10 mouse cellular contexts compared by ENCODE assay signal in genomic region chr11:60088947-60089346, GRCm38 (mm10). TPM values are rescaled to one million over a fixed set of nuclear protein-coding genes. Genes with fewer than 3 reads are reported as not detected.
A peak's percentile ranks its signal among the peaks of the same experiment; 100 is the strongest.
DNase-seq lines count a peak whose midpoint lies in the region; ATAC-seq and TF ChIP-seq lines count a peak whose summit lies in the region.
"Had no signal": no experiment of that assay in that cellular context is flagged by ENCODE, and none has a peak within 500 bp of the region (broad histone marks: within the 10 kb centered on the region; RNA-seq: fewer than 3 reads in every experiment).

No protein-coding gene starts in this region.

- no peaks in the 10 kb centered on the region for H3K9me3 ChIP-seq in kidney, embryonic 14.5 days (ENCODE audit: control insufficient read depth, low read length)
- H3K9me3 ChIP-seq in forebrain, postnatal 0 days (ENCODE audit: low read length): no peaks in the 10 kb centered on the region
- H3K9me3 ChIP-seq: G1E; heart, embryonic 13.5 days had no signal

- no peak overlapping the region for H3K27ac ChIP-seq in kidney, embryonic 14.5 days (ENCODE audit: low read depth, low read length)
- no peak overlapping the region for H3K27ac ChIP-seq in forebrain, postnatal 0 days (ENCODE audit: low read depth, low read length)
- H3K27ac ChIP-seq: heart, embryonic 13.5 days had no signal

- H3K27me3 ChIP-seq in kidney, embryonic 14.5 days (ENCODE audit: control insufficient read depth, insufficient read depth, low read length): no peaks in the 10 kb centered on the region; the same call in 1 of the 2 replicates
- no peaks in the 10 kb centered on the region for H3K27me3 ChIP-seq in forebrain, postnatal 0 days (ENCODE audit: insufficient read depth, low read length)
- H3K27me3 ChIP-seq: heart, embryonic 13.5 days had no signal

- H3K4me1 ChIP-seq in kidney, embryonic 14.5 days (ENCODE audit: control insufficient read depth, insufficient read depth, low read length): 0 out of 2 replicates have a peak, but pooled peaks cover 3% of the 10 kb centered on the region
- H3K4me1 ChIP-seq in forebrain, postnatal 0 days (ENCODE audit: insufficient read depth): 0 out of 2 replicates have a peak, but pooled peaks cover 4% of the 10 kb centered on the region

- ATAC-seq in kidney, embryonic 14.5 days (ENCODE audit: low FRiP score, low TSS enrichment): 0 out of 2 replicates have a peak, but pooled peaks have one; percentile 32
- ATAC-seq in forebrain, postnatal 0 days: peak; percentile 95

- peak; percentile 71 for TF ChIP-seq CTCF in forebrain, postnatal 0 days (IDR thresholded peaks at IDR 0.05; ENCODE audit: low read depth)

- DNase-seq in kidney, postnatal 14 days: no peak
- DNase-seq in WW6 (ENCODE audit: low read depth, low spot score): peak; percentile 83
- peak; percentile 78 for DNase-seq in forebrain, postnatal 0 days
- DNase-seq in mesoderm, embryonic 11.5 days (ENCODE audit: low read depth, low spot score): peak; percentile 62
- no peak for DNase-seq in spleen, adult 12 weeks (ENCODE audit: low spot score)
- no peak for DNase-seq in urinary bladder, postnatal 25 days (ENCODE audit: low spot score)
- DNase-seq in layer of hippocampus, adult 8-10 months (ENCODE audit: low spot score in 2 of 2): no peak

- WGBS in kidney, embryonic 14.5 days: 47% methylated on average over 4 of the region's 4 CpGs
- WGBS in forebrain, postnatal 0 days: 15% methylated on average over 4 of the region's 4 CpGs

- H3K9ac ChIP-seq in kidney, embryonic 14.5 days (ENCODE audit: low read depth, low read length): no peak overlapping the region
- H3K9ac ChIP-seq in forebrain, postnatal 0 days: no peak overlapping the region
- H3K9ac ChIP-seq: heart, embryonic 13.5 days had no signal

- H3K4me2 ChIP-seq in kidney, embryonic 14.5 days (replicated peaks; ENCODE audit: low read depth, low read length): no peak overlapping the region
- no peak overlapping the region for H3K4me2 ChIP-seq in forebrain, postnatal 0 days (ENCODE audit: low read depth)
- H3K4me2 ChIP-seq: heart, embryonic 13.5 days had no signal

- no peaks in the 10 kb centered on the region for H3K36me3 ChIP-seq in kidney, embryonic 14.5 days (ENCODE audit: control insufficient read depth, insufficient read depth, low read length)
- no peaks in the 10 kb centered on the region for H3K36me3 ChIP-seq in forebrain, postnatal 0 days (ENCODE audit: insufficient read depth)
- H3K36me3 ChIP-seq: G1E; heart, embryonic 13.5 days had no signal

- H3K4me3 ChIP-seq in kidney, embryonic 14.5 days (ENCODE audit: low read length): no peak overlapping the region
- H3K4me3 ChIP-seq in forebrain, postnatal 0 days (ENCODE audit: low read depth, low read length): no peak overlapping the region
- H3K4me3 ChIP-seq: heart, embryonic 13.5 days had no signal

RNA-seq across cellular contexts. Expression of gene Rai1, which starts 15.9 kb away (rescaled TPM):
- polyA plus RNA-seq in kidney, embryonic 14.5 days (2014; fragmentation: Nextera tagmentation; extraction: Ambion mirVana): 29.1 and 34.4 TPM in 2 replicates
- total RNA-seq in forebrain, postnatal 0 days (2014; rRNA removed): 50.9 and 60.7 TPM in 2 replicates
- 16.6 and 21.2 TPM in 2 replicates for polyA plus RNA-seq in forebrain, postnatal 0 days (2015; fragmentation: Nextera tagmentation; extraction: Ambion mirVana)
- 10 to 100 TPM; 70.5 to 85.6 (median 78.1) TPM for total RNA-seq in layer of hippocampus, adult 8-10 months (2022)

RNA-seq across cellular contexts. Expression of gene Pemt, which starts 42.7 kb away (rescaled TPM):
- 13.6 and 13.9 TPM in 2 replicates for polyA plus RNA-seq in kidney, embryonic 14.5 days (2014; fragmentation: Nextera tagmentation; extraction: Ambion mirVana)
- total RNA-seq in forebrain, postnatal 0 days (2014; rRNA removed): 7.9 and 16.2 TPM in 2 replicates
- polyA plus RNA-seq in forebrain, postnatal 0 days (2015; fragmentation: Nextera tagmentation; extraction: Ambion mirVana): 14.2 and 14.4 TPM in 2 replicates
- 1 to 10 TPM; 3.0 to 7.8 (median 6.2) TPM for total RNA-seq in layer of hippocampus, adult 8-10 months (2022)

Comparison
In these comparisons a context has a peak if more than half of its experiments do, and no peak if none do; other contexts are left out.
1. DNase-seq: peak in WW6 (single experiment), forebrain, postnatal 0 days (single experiment) and mesoderm, embryonic 11.5 days (single experiment); none in kidney, postnatal 14 days (single experiment), spleen, adult 12 weeks (single experiment), urinary bladder, postnatal 25 days (single experiment) and layer of hippocampus, adult 8-10 months (0 of 2).